22 mouse cellular contexts compared by ENCODE assay signal in the genomic region with DNA sequence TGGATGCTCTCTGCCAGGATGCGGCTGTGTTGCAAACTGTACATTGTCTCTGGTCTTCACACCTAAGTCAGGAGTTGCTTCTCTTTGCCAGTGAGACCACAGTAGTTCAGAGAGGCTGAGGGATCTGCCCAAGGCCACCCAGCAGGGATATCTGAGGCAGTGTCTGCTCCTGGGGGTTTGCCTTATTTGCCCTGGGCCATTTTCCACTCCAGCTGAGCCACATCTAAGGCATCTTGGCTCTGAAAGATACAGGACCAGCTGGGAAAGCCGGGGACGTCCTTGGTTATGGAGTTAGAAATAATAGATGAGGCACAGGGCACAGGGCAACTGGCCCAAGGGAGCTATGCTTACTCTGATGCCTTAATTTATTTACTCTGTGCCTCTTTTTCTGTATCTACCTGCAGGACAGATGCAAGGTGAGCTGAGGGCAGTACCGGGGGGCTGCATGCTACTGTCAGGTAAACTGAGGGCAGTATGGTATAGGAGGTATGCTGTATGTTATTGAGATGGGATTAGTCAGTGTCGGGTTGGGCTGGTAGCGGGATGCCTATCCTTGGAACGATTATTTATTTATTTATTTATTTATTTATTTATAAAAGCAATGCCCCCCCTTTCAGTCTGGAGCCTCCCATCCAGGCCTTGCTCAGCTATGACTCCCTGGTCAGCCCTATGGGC. TPM values are rescaled to one million over a fixed set of nuclear protein-coding genes. Genes with fewer than 3 reads are reported as not detected.
DNase-seq lines count a peak whose midpoint lies in the region; ATAC-seq and TF ChIP-seq lines count a peak whose summit lies in the region.
"Had no signal": no experiment of that assay in that cellular context is flagged by ENCODE, and none has a peak within 500 bp of the region (broad histone marks: within the 10 kb centered on the region; RNA-seq: fewer than 3 reads in every experiment).

No protein-coding gene starts in this region.

- no peak overlapping the region for H3K4me3 ChIP-seq in forebrain, embryonic 16.5 days (replicated peaks; ENCODE audit: low read length)
- no peak overlapping the region for H3K4me3 ChIP-seq in forebrain, embryonic 11.5 days (ENCODE audit: low read depth, low read length)
- H3K4me3 ChIP-seq in midbrain, embryonic 13.5 days (replicated peaks) = no peak overlapping the region
- no peak overlapping the region for H3K4me3 ChIP-seq in midbrain, embryonic 14.5 days (replicated peaks; ENCODE audit: low read depth, low read length)
- no peak overlapping the region for H3K4me3 ChIP-seq in hindbrain, postnatal 0 days (ENCODE audit: low read length)
- H3K4me3 ChIP-seq: embryonic facial prominence, embryonic 12.5 days; erythroblast, embryonic 14.5 days; gastrocnemius, adult 2 months; heart, embryonic 12.5 days; limb, embryonic 13.5 days; liver, embryonic 13.5 days; midbrain, embryonic 12.5 days had no signal

- TF ChIP-seq CTCF in hindbrain, postnatal 0 days (IDR thresholded peaks at IDR 0.05; ENCODE audit: low read depth) = no peak

- H3K27ac ChIP-seq in forebrain, embryonic 16.5 days (ENCODE audit: low read length) = no peak overlapping the region
- H3K27ac ChIP-seq in forebrain, embryonic 11.5 days (ENCODE audit: low read depth, low read length) = no peak overlapping the region
- no peak overlapping the region for H3K27ac ChIP-seq in midbrain, embryonic 13.5 days
- H3K27ac ChIP-seq in midbrain, embryonic 14.5 days (replicated peaks; ENCODE audit: low read depth, low read length) = no peak overlapping the region
- H3K27ac ChIP-seq in hindbrain, postnatal 0 days = no peak overlapping the region
- H3K27ac ChIP-seq: embryonic facial prominence, embryonic 12.5 days; gastrocnemius, adult 2 months; limb, embryonic 13.5 days; liver, embryonic 13.5 days; macrophage; midbrain, embryonic 12.5 days had no signal

- no peak for DNase-seq in forebrain, embryonic 11.5 days (ENCODE audit: low spot score)
- no peak for DNase-seq in midbrain, embryonic 14.5 days
- peak; percentile 70 to 80 for DNase-seq in cerebellum, postnatal 10 days
- DNase-seq in hindbrain, postnatal 0 days (ENCODE audit: low spot score) = no peak
- DNase-seq in urinary bladder, postnatal 25 days (ENCODE audit: low spot score) = no peak
- no peak for DNase-seq in thymus, postnatal 4 days
- DNase-seq: adrenal gland, adult 8-10 months; kidney, postnatal 25 days; layer of hippocampus, adult 9-11 months; liver, embryonic 13.5 days; thymus, adult 18-20 months had no signal

- H3K9ac ChIP-seq in forebrain, embryonic 16.5 days (replicated peaks; ENCODE audit: low read depth, low read length) = no peak overlapping the region
- no peak overlapping the region for H3K9ac ChIP-seq in forebrain, embryonic 11.5 days (ENCODE audit: low read length)
- H3K9ac ChIP-seq in midbrain, embryonic 13.5 days (replicated peaks) = no peak overlapping the region
- no peak overlapping the region for H3K9ac ChIP-seq in midbrain, embryonic 14.5 days (replicated peaks; ENCODE audit: low read length)
- H3K9ac ChIP-seq in hindbrain, postnatal 0 days (replicated peaks; ENCODE audit: low read length) = no peak overlapping the region
- H3K9ac ChIP-seq: embryonic facial prominence, embryonic 12.5 days; heart, embryonic 12.5 days; limb, embryonic 13.5 days; liver, embryonic 13.5 days; lung, embryonic 14.5 days; midbrain, embryonic 12.5 days had no signal

- H3K9me3 ChIP-seq in forebrain, embryonic 16.5 days (ENCODE audit: control insufficient read depth, low read length) = 0 out of 2 replicates have a peak, but pooled peaks cover 4% of the 10 kb centered on the region
- no peaks in the 10 kb centered on the region; the same call in 1 of the 2 replicates for H3K9me3 ChIP-seq in forebrain, embryonic 11.5 days (ENCODE audit: control insufficient read depth, low read length)
- H3K9me3 ChIP-seq in midbrain, embryonic 13.5 days = no peaks in the 10 kb centered on the region
- no peaks in the 10 kb centered on the region for H3K9me3 ChIP-seq in midbrain, embryonic 14.5 days (ENCODE audit: control insufficient read depth, low read length)
- H3K9me3 ChIP-seq in hindbrain, postnatal 0 days (ENCODE audit: low read length) = no peaks in the 10 kb centered on the region
- H3K9me3 ChIP-seq: embryonic facial prominence, embryonic 12.5 days; limb, embryonic 13.5 days; liver, embryonic 13.5 days; midbrain, embryonic 12.5 days had no signal

- ATAC-seq in forebrain, embryonic 16.5 days = peak; percentile 18; the same call in 1 of the 2 replicates
- ATAC-seq in forebrain, embryonic 11.5 days (replicated peaks; ENCODE audit: low FRiP score) = no peak
- ATAC-seq in midbrain, embryonic 13.5 days = peak; percentile 55
- no peak for ATAC-seq in midbrain, embryonic 14.5 days (ENCODE audit: low FRiP score, low TSS enrichment)
- ATAC-seq in hindbrain, postnatal 0 days = peak; percentile 47; the same call in 1 of the 2 replicates
- ATAC-seq: inflammation-experienced regulatory T-cells, adult 6 months had no signal

- WGBS in forebrain, embryonic 16.5 days = 76% methylated on average over 7 of the region's 7 CpGs
- WGBS in forebrain, embryonic 11.5 days = 76% methylated on average over 7 of the region's 7 CpGs
- 70% methylated on average over 7 of the region's 7 CpGs for WGBS in midbrain, embryonic 13.5 days
- 64% methylated on average over 7 of the region's 7 CpGs for WGBS in midbrain, embryonic 14.5 days
- 68% methylated on average over 7 of the region's 7 CpGs for WGBS in hindbrain, postnatal 0 days

- no peaks in the 10 kb centered on the region for H3K27me3 ChIP-seq in forebrain, embryonic 16.5 days (replicated peaks; ENCODE audit: control insufficient read depth, insufficient read depth, low read length)
- H3K27me3 ChIP-seq in forebrain, embryonic 11.5 days (ENCODE audit: control insufficient read depth, insufficient read depth, low read length) = no peaks in the 10 kb centered on the region
- no peaks in the 10 kb centered on the region for H3K27me3 ChIP-seq in midbrain, embryonic 13.5 days
- H3K27me3 ChIP-seq in midbrain, embryonic 14.5 days (ENCODE audit: control insufficient read depth, insufficient read depth, low read length) = no peaks in the 10 kb centered on the region
- no peaks in the 10 kb centered on the region for H3K27me3 ChIP-seq in hindbrain, postnatal 0 days (ENCODE audit: insufficient read depth, low read length)
- H3K27me3 ChIP-seq: embryonic facial prominence, embryonic 12.5 days; liver, embryonic 13.5 days; midbrain, embryonic 12.5 days had no signal

- no peaks in the 10 kb centered on the region for H3K4me1 ChIP-seq in forebrain, embryonic 16.5 days (replicated peaks; ENCODE audit: control insufficient read depth, insufficient read depth, low read length)
- no peaks in the 10 kb centered on the region for H3K4me1 ChIP-seq in forebrain, embryonic 11.5 days (replicated peaks; ENCODE audit: control insufficient read depth, insufficient read depth, low read length)
- no peaks in the 10 kb centered on the region for H3K4me1 ChIP-seq in midbrain, embryonic 13.5 days (replicated peaks)
- H3K4me1 ChIP-seq in midbrain, embryonic 14.5 days (ENCODE audit: control insufficient read depth, insufficient read depth, low read length) = no peaks in the 10 kb centered on the region
- no peaks in the 10 kb centered on the region for H3K4me1 ChIP-seq in hindbrain, postnatal 0 days (ENCODE audit: insufficient read depth, low read length)
- H3K4me1 ChIP-seq: embryonic facial prominence, embryonic 12.5 days; limb, embryonic 13.5 days; midbrain, embryonic 12.5 days had no signal

- H3K36me3 ChIP-seq in forebrain, embryonic 16.5 days (ENCODE audit: control insufficient read depth, insufficient read depth) = no peaks in the 10 kb centered on the region
- H3K36me3 ChIP-seq in forebrain, embryonic 11.5 days (ENCODE audit: control insufficient read depth, insufficient read depth, low read length) = no peaks in the 10 kb centered on the region
- no peaks in the 10 kb centered on the region for H3K36me3 ChIP-seq in midbrain, embryonic 13.5 days
- no peaks in the 10 kb centered on the region for H3K36me3 ChIP-seq in midbrain, embryonic 14.5 days (ENCODE audit: control insufficient read depth, insufficient read depth, low read length)
- H3K36me3 ChIP-seq in hindbrain, postnatal 0 days (ENCODE audit: insufficient read depth, low read length) = no peaks in the 10 kb centered on the region
- H3K36me3 ChIP-seq: embryonic facial prominence, embryonic 12.5 days; heart, embryonic 12.5 days; limb, embryonic 13.5 days; liver, embryonic 13.5 days; midbrain, embryonic 12.5 days had no signal

- H3K4me2 ChIP-seq in forebrain, embryonic 16.5 days (ENCODE audit: low read length) = no peak overlapping the region
- no peak overlapping the region for H3K4me2 ChIP-seq in forebrain, embryonic 11.5 days (ENCODE audit: low read depth, low read length, severe bottlenecking)
- no peak overlapping the region for H3K4me2 ChIP-seq in midbrain, embryonic 13.5 days (replicated peaks)
- no peak overlapping the region for H3K4me2 ChIP-seq in midbrain, embryonic 14.5 days (ENCODE audit: low read length)
- H3K4me2 ChIP-seq in hindbrain, postnatal 0 days (ENCODE audit: low read depth, low read length) = no peak overlapping the region
- H3K4me2 ChIP-seq: embryonic facial prominence, embryonic 12.5 days; heart, embryonic 12.5 days; limb, embryonic 13.5 days; liver, embryonic 13.5 days; lung, embryonic 14.5 days; midbrain, embryonic 12.5 days had no signal

RNA-seq across cellular contexts. Expression of a gene that starts 14.8 kb away (rescaled TPM):
- polyA plus RNA-seq in forebrain, embryonic 16.5 days (2015; fragmentation: Nextera tagmentation; extraction: Ambion mirVana) = 1.2 and 1.5 TPM in 2 replicates
- 0.09 and 0.19 TPM in 2 replicates for polyA plus RNA-seq in forebrain, embryonic 11.5 days (2014; fragmentation: Nextera tagmentation; extraction: Ambion mirVana)
- polyA plus RNA-seq in midbrain, embryonic 13.5 days (2015; fragmentation: Nextera tagmentation; extraction: Ambion mirVana) = 0.11 and 0.17 TPM in 2 replicates
- 0.68 and 0.82 TPM in 2 replicates for polyA plus RNA-seq in midbrain, embryonic 14.5 days (2014; fragmentation: Nextera tagmentation; extraction: Ambion mirVana)
- 1.2 and 1.8 TPM in 2 replicates for total RNA-seq in hindbrain, postnatal 0 days (2014; rRNA removed)
- polyA plus RNA-seq in hindbrain, postnatal 0 days (2015; fragmentation: Nextera tagmentation; extraction: Ambion mirVana) = 1.6 and 2.0 TPM in 2 replicates
- polyA plus RNA-seq: erythroblast, embryonic 14.5 days; inflammation-experienced regulatory T-cells, adult 6 months; midbrain, embryonic 12.5 days had no signal

RNA-seq across cellular contexts. Expression of a gene that starts 30.5 kb away (rescaled TPM):
- polyA plus RNA-seq in forebrain, embryonic 16.5 days (2015; fragmentation: Nextera tagmentation; extraction: Ambion mirVana) = 29.5 and 41.0 TPM in 2 replicates
- polyA plus RNA-seq in forebrain, embryonic 11.5 days (2014; fragmentation: Nextera tagmentation; extraction: Ambion mirVana) = 2.4 and 3.7 TPM in 2 replicates
- 26.3 and 27.5 TPM in 2 replicates for polyA plus RNA-seq in midbrain, embryonic 13.5 days (2015; fragmentation: Nextera tagmentation; extraction: Ambion mirVana)
- 34.1 and 42.2 TPM in 2 replicates for polyA plus RNA-seq in midbrain, embryonic 14.5 days (2014; fragmentation: Nextera tagmentation; extraction: Ambion mirVana)
- 80.0 and 84.8 TPM in 2 replicates for total RNA-seq in hindbrain, postnatal 0 days (2014; rRNA removed)
- 58.7 and 62.4 TPM in 2 replicates for polyA plus RNA-seq in hindbrain, postnatal 0 days (2015; fragmentation: Nextera tagmentation; extraction: Ambion mirVana)
- polyA plus RNA-seq: erythroblast, embryonic 14.5 days; inflammation-experienced regulatory T-cells, adult 6 months; lung, embryonic 14.5 days; macrophage had no signal

RNA-seq across cellular contexts. Expression of a gene that starts 53.1 kb away (rescaled TPM):
- 65.4 and 78.7 TPM in 2 replicates for polyA plus RNA-seq in forebrain, embryonic 16.5 days (2015; fragmentation: Nextera tagmentation; extraction: Ambion mirVana)
- 22.4 and 23.1 TPM in 2 replicates for polyA plus RNA-seq in forebrain, embryonic 11.5 days (2014; fragmentation: Nextera tagmentation; extraction: Ambion mirVana)
- 55.8 and 57.6 TPM in 2 replicates for polyA plus RNA-seq in midbrain, embryonic 13.5 days (2015; fragmentation: Nextera tagmentation; extraction: Ambion mirVana)
- 35.5 and 46.2 TPM in 2 replicates for polyA plus RNA-seq in midbrain, embryonic 14.5 days (2014; fragmentation: Nextera tagmentation; extraction: Ambion mirVana)
- total RNA-seq in hindbrain, postnatal 0 days (2014; rRNA removed) = 90.9 and 95.0 TPM in 2 replicates
- 45.1 and 48.9 TPM in 2 replicates for polyA plus RNA-seq in hindbrain, postnatal 0 days (2015; fragmentation: Nextera tagmentation; extraction: Ambion mirVana)

Comparison
In these comparisons a context has a peak if more than half of its experiments do, and no peak if none do; other contexts are left out.
1. ATAC-seq: peak in forebrain, embryonic 16.5 days (single experiment), midbrain, embryonic 13.5 days (single experiment) and hindbrain, postnatal 0 days (single experiment); none in forebrain, embryonic 11.5 days (single experiment) and midbrain, embryonic 14.5 days (single experiment).
2. DNase-seq: peak in cerebellum, postnatal 10 days (2 of 2); none in forebrain, embryonic 11.5 days (single experiment), midbrain, embryonic 14.5 days (single experiment), hindbrain, postnatal 0 days (single experiment), urinary bladder, postnatal 25 days (single experiment) and thymus, postnatal 4 days (single experiment).